Mouse (Mus musculus) hindbrain, embryonic 10.5 days (tissue): ENCODE results near the gene Ankrd55. TPM values are rescaled to one million over a fixed set of nuclear protein-coding genes. Genes with fewer than 3 reads are reported as not detected.
"Not testable (repeated sequence)": the region's sequence is repeated elsewhere in the genome, so short reads cannot be mapped to it uniquely, and the experiment has no call there.

ENCODE experiments used
- DNase-seq: peaks from one replicate; pipeline ENCODE4 v3.0.0-alpha.2; 2017; ENCODE audit warnings: low spot score
- H3K27ac ChIP-seq: fragments of 300-500 bp; sonication (generic); 2 replicates; pipeline ENCODE4 v1.5.1; 2016; ENCODE audit warnings: mild to moderate bottlenecking, moderate library complexity
- H3K27me3 ChIP-seq: fragments of 300-500 bp; sonication (generic); 2 replicates; pipeline ENCODE4 v1.6.1; 2016; ENCODE audit warnings: mild to moderate bottlenecking; ENCODE audit not compliant: poor library complexity, insufficient read depth, severe bottlenecking
- H3K36me3 ChIP-seq: fragments of 300-500 bp; sonication (generic); 2 replicates; pipeline ENCODE4 v1.6.1; 2016; ENCODE audit warnings: mild to moderate bottlenecking, moderate library complexity
- H3K4me1 ChIP-seq: fragments of 300-500 bp; sonication (generic); replicated peaks from 2 replicates; pipeline ENCODE4 v1.6.1; 2016; ENCODE audit warnings: mild to moderate bottlenecking
- H3K4me3 ChIP-seq: fragments of 300-500 bp; sonication (generic); 2 replicates; pipeline ENCODE4 v1.5.1; 2016; ENCODE audit warnings: mild to moderate bottlenecking, moderate library complexity
- H3K9me3 ChIP-seq: fragments of 300-500 bp; sonication (generic); 2 replicates; pipeline ENCODE4 v1.6.1; 2016; ENCODE audit warnings: mild to moderate bottlenecking, moderate library complexity
- WGBS: fragments of 180-500 bp; shearing (Covaris S2); methylation state at CpG from one replicate; pipeline ENCODE4 v1.1.7; 2016; 5-methylcytosine and 5-hydroxymethylcytosine counted together
- polyA plus RNA-seq: library from polyadenylated mRNA; unstranded; fragments of >200 nt; fragmentation: Nextera tagmentation; extraction: Ambion mirVana; gene quantifications from 2 replicates; pipeline ENCODE4 v1.2.1, GENCODE M21; 2016

Ankrd55 gene
- polyA plus RNA-seq, 1 experiment from 2014 or later: 1.9 TPM

GRCm38 (mm10) chr13:112303429-112303828 is 15.2 kb downstream of the Ankrd55 start:
- WGBS: 90% methylated on average over 2 of the region's 2 CpGs
- Histone ChIP-seq H3K27ac (no peak overlapping the region), H3K4me1 (no peaks in the 10 kb centered on the region), H3K36me3 (no peaks in the 10 kb centered on the region), H3K4me3 (no peak overlapping the region), H3K9me3 (no peaks in the 10 kb centered on the region), H3K27me3 (no peaks in the 10 kb centered on the region)
- DNase-seq: no peak

GRCm38 (mm10) chr13:112308672-112309071 is 20.4 kb downstream of the Ankrd55 start:
- Histone ChIP-seq H3K9me3 (no peaks in the 10 kb centered on the region), H3K4me3 (no peak overlapping the region), H3K27ac (no peak overlapping the region), H3K4me1 (no peaks in the 10 kb centered on the region), H3K27me3 (no peaks in the 10 kb centered on the region), H3K36me3 (no peaks in the 10 kb centered on the region)
- WGBS: 22% methylated on average over 1 of the region's 1 CpGs
- peak; percentile 23 for DNase-seq

GRCm38 (mm10) chr13:112311611-112312010 is 23.4 kb downstream of the Ankrd55 start:
- H3K4me3 ChIP-seq, H3K4me1 ChIP-seq, DNase-seq, H3K27me3 ChIP-seq, H3K9me3 ChIP-seq, H3K27ac ChIP-seq, H3K36me3 ChIP-seq: not testable (repeated sequence)
- WGBS: 80% methylated on average over 3 of the region's 3 CpGs

DNA sequence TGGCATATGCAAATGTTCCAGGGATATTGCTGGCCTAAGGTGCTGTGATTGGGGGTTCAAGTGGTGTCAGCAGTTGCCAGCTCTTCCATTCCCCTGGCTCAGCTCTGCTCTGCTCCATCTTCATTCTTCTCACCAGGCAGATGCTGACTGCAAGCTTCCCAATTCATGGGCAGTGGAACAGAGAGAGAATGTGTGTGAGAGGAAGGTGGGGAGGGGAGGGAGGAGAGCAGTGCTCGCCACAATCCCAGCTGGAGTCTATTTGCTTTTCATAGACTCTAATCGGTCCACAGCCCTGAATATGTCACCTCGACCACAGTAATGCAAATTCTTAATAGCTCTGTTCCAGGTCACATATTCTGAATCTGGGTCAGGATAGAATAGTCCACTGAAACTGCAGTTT is 27.2 kb downstream of the Ankrd55 start:
- no peak overlapping the region for H3K27ac ChIP-seq
- H3K4me1 ChIP-seq: peaks cover 9% of the 10 kb centered on the region
- 11% methylated on average over 3 of the region's 3 CpGs for WGBS
- H3K27me3 ChIP-seq: peaks cover 6% of the 10 kb centered on the region; the same call in 1 of the 2 replicates
- H3K36me3 ChIP-seq: no peaks in the 10 kb centered on the region
- H3K4me3 ChIP-seq: no peak overlapping the region
- no peak for DNase-seq
- H3K9me3 ChIP-seq: no peaks in the 10 kb centered on the region

- Histone ChIP-seq H3K27ac (no peak overlapping the region), H3K36me3 (no peaks in the 10 kb centered on the region), H3K27me3 (peaks cover 6% of the 10 kb centered on the region; the same call in 1 of the 2 replicates), H3K9me3 (no peaks in the 10 kb centered on the region), H3K4me3 (no peak overlapping the region), H3K4me1 (peaks cover 9% of the 10 kb centered on the region)
- WGBS: 83% methylated on average over 11 of the region's 11 CpGs
- DNase-seq: no peak
Measured at GRCm38 (mm10) chr13:112316622-112317482, 28.6 kb downstream of the Ankrd55 start.

DNA sequence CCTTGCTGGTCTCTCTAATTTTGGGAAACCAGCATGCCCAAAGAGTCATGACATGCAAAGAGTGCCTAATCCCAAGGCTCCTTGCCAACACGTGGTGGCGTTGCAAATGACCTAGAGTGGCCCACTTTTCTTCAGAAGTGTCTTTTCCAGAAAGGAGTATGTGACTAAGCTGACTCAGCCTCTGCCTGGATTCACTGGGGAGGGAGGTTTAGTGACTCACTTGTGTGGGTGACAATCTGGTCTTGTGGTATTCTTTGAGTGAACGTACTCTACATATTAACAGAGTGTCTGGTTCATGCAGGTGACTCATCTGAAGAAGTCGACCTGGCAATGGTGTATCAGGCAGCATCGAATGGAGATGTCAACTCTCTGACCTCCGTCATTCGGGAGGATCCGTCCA is 29.9 kb downstream of the Ankrd55 start:
- H3K27ac ChIP-seq: no peak overlapping the region
- H3K27me3 ChIP-seq: peaks cover 6% of the 10 kb centered on the region; the same call in 1 of the 2 replicates
- peaks cover 9% of the 10 kb centered on the region for H3K4me1 ChIP-seq
- 88% methylated on average over 8 of the region's 8 CpGs for WGBS
- H3K9me3 ChIP-seq: no peaks in the 10 kb centered on the region
- H3K4me3 ChIP-seq: no peak overlapping the region
- no peak for DNase-seq
- no peaks in the 10 kb centered on the region for H3K36me3 ChIP-seq

DNA sequence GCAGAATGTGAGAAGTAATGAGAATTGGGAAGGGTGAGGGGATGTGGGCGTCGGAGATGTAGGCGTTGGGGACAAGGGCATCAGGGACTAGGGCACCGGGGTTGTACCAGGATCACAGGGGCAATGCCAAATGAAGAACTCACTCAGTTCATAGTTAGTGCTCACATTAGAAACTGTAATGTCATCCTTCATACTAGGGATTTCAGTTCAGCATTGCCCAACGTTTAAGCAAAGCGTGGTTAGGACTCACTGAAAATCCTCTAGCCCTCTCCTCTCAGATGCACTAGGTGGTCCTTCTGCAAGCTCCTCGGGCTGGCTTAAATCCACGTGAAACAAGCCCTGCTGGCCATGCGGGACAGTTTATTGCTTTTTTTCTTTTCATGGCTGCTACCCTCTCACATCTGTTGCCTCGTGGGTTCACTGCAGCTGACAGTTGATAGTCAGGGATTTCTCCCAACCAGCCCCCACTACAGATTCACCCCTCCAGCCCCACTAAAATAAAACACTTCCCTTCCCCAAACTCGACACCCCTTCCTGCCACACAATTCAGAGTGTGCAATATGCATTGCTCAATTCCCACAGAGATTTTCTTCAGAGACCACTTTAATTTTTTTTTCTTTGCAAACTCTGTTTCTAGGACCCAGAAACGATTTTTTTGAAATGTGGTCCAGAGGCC is 35.5 kb downstream of the Ankrd55 start:
- H3K9me3 ChIP-seq: no peaks in the 10 kb centered on the region
- no peak overlapping the region for H3K4me3 ChIP-seq
- no peaks in the 10 kb centered on the region for H3K27me3 ChIP-seq
- H3K27ac ChIP-seq: no peak overlapping the region
- DNase-seq: no peak
- H3K36me3 ChIP-seq: no peaks in the 10 kb centered on the region
- H3K4me1 ChIP-seq: no peaks in the 10 kb centered on the region
- 74% methylated on average over 12 of the region's 12 CpGs for WGBS

GRCm38 (mm10) chr13:112325126-112325525 is 36.9 kb downstream of the Ankrd55 start:
- H3K9me3 ChIP-seq: no peaks in the 10 kb centered on the region
- no peak overlapping the region for H3K27ac ChIP-seq
- H3K27me3 ChIP-seq: no peaks in the 10 kb centered on the region
- DNase-seq: no peak
- H3K4me1 ChIP-seq: no peaks in the 10 kb centered on the region
- no peaks in the 10 kb centered on the region for H3K36me3 ChIP-seq
- no peak overlapping the region for H3K4me3 ChIP-seq
- 93% methylated on average over 2 of the region's 2 CpGs for WGBS

- 88% methylated on average over 7 of the region's 7 CpGs for whole genome bisulfite sequencing
- no peaks in the 10 kb centered on the region for H3K27me3 ChIP-seq
Measured at GRCm38 (mm10) chr13:112326403-112326802, 38.2 kb downstream of the Ankrd55 start.

GRCm38 (mm10) chr13:112326977-112327376 is 38.7 kb downstream of the Ankrd55 start:
- H3K4me3 ChIP-seq: no peak overlapping the region
- H3K9me3 ChIP-seq: no peaks in the 10 kb centered on the region
- DNase-seq: no peak
- H3K27me3 ChIP-seq: no peaks in the 10 kb centered on the region
- H3K4me1 ChIP-seq: peaks cover 13% of the 10 kb centered on the region
- H3K36me3 ChIP-seq: no peaks in the 10 kb centered on the region
- WGBS: 93% methylated on average over 5 of the region's 5 CpGs
- no peak overlapping the region for H3K27ac ChIP-seq

More at GRCm38 (mm10) chr13:112326403-112326802, 38.2 kb downstream of the Ankrd55 start:
- no peak overlapping the region for H3K4me3 ChIP-seq
- H3K36me3 ChIP-seq: no peaks in the 10 kb centered on the region
- peaks cover 7% of the 10 kb centered on the region for H3K4me1 ChIP-seq
- DNase-seq: no peak
- H3K9me3 ChIP-seq: no peaks in the 10 kb centered on the region
- H3K27ac ChIP-seq: no peak overlapping the region

GRCm38 (mm10) chr13:112327511-112327910 is 39.3 kb downstream of the Ankrd55 start:
- no peaks in the 10 kb centered on the region for H3K36me3 ChIP-seq
- no peak for DNase-seq
- H3K4me3 ChIP-seq: no peak overlapping the region
- H3K27ac ChIP-seq: no peak overlapping the region
- H3K9me3 ChIP-seq: no peaks in the 10 kb centered on the region
- H3K27me3 ChIP-seq: no peaks in the 10 kb centered on the region
- 88% methylated on average over 4 of the region's 4 CpGs for WGBS
- H3K4me1 ChIP-seq: peaks cover 18% of the 10 kb centered on the region

DNA sequence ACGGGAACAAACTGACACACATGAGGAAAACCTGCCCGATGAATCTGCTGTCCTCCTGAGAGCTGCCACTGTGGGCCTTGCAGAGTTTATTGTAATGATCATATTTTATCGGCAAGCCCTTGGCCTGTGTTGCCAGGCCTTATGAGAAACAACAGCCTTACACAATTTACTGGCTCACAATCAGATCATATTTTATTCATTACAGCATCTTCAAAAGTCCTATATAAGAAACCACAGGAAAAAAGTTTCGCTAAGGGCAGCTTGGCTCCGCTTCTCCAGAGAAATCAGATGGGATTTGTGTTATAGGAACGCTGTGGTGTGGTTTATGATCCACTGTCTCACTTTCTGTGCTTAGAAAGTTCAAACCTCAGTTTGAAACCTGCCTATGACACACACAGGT is 42.0 kb downstream of the Ankrd55 start:
- DNase-seq: no peak
- Histone ChIP-seq H3K27ac (no peak overlapping the region), H3K4me1 (peaks cover 20% of the 10 kb centered on the region), H3K9me3 (no peaks in the 10 kb centered on the region), H3K27me3 (no peaks in the 10 kb centered on the region), H3K36me3 (no peaks in the 10 kb centered on the region), H3K4me3 (no peak overlapping the region)
- 96% methylated on average over 6 of the region's 6 CpGs for WGBS
